Mouse (Mus musculus): ENCODE measurements around the gene Mthfsl. TPM values are rescaled to one million over a fixed set of nuclear protein-coding genes. Genes with fewer than 3 reads are reported as not detected.
"Not testable (repeated sequence)": the region's sequence is repeated elsewhere in the genome, so short reads cannot be mapped to it uniquely, and the experiment has no call there.

The Mthfsl gene
- total RNA-seq, 2 experiments from 2014 or later, result 15.5 to 16.0 TPM

- not testable (repeated sequence) for DNase-seq
- intact Hi-C loops (cut with DNase I), result loop anchor here (5.0 kb wide), 1 partner anchor 522 kb away; no protein-coding TSS in a partner anchor
Observed at GRCm38 (mm10) chr9:88705157-88705556, 14.9 kb downstream of the Mthfsl start.

GRCm38 (mm10) chr9:88698746-88699145 is 21.4 kb downstream of the Mthfsl start:
- DNase-seq; intact Hi-C loops (cut with DNase I): not testable (repeated sequence)

GRCm38 (mm10) chr9:88691307-88691706 is 28.8 kb downstream of the Mthfsl start:
- DNase-seq; intact Hi-C loops (cut with DNase I): not testable (repeated sequence)

GRCm38 (mm10) chr9:88689451-88689850 is 30.6 kb downstream of the Mthfsl start:
- DNase-seq; intact Hi-C loops (cut with DNase I): not testable (repeated sequence)

- intact Hi-C loops (cut with DNase I); DNase-seq: not testable (repeated sequence)
Observed at GRCm38 (mm10) chr9:88686719-88687118, 33.4 kb downstream of the Mthfsl start.

- peak; percentile 22 to 37 for DNase-seq
- intact Hi-C loops (cut with DNase I), result not testable (repeated sequence)
Observed at GRCm38 (mm10) chr9:88658341-88658740, 61.8 kb downstream of the Mthfsl start.

- DNase-seq; intact Hi-C loops (cut with DNase I): not testable (repeated sequence)
Observed at GRCm38 (mm10) chr9:88650742-88651141, 69.4 kb downstream of the Mthfsl start.

Other genes starting within 250 kb of the Mthfsl start
- 10 to 100 TPM; 61.2 to 62.1 TPM for gene Syncrip, start 237.7 kb downstream of the Mthfsl start, total RNA-seq (2021)
- gene Zfp949, start 172.3 kb downstream of the Mthfsl start, total RNA-seq (2021), result 1 to 10 TPM; 6.9 to 7.8 TPM
- gene Trim43a, start 139.4 kb downstream of the Mthfsl start, total RNA-seq (2021), result under 1 TPM; 0.17 to 0.22 TPM
- gene Bcl2a1d, start 11.6 kb upstream of the Mthfsl start, total RNA-seq (2021), result 1 to 10 TPM in 1 of 2 experiments, not detected in 1; 1.0 TPM
- under 1 TPM in 1 of 2 experiments, not detected in 1; 0.12 TPM for gene Trim43c, start 118.9 kb upstream of the Mthfsl start, total RNA-seq (2021)
- gene Bcl2a1a, start 236.6 kb upstream of the Mthfsl start, total RNA-seq (2021), result 1 to 10 TPM in 1 of 2 experiments, not detected in 1; 1.0 TPM

Data from heart, postnatal 14 days (tissue).